In genomic region chr2:59613474-59614019, GRCm38 (mm10) we compare ENCODE assay signal across 7 mouse cellular contexts. TPM values are rescaled to one million over a fixed set of nuclear protein-coding genes. Genes with fewer than 3 reads are reported as not detected.
A peak's percentile ranks its signal among the peaks of the same experiment; 100 is the strongest.
DNase-seq lines count a peak whose midpoint lies in the region; ATAC-seq and TF ChIP-seq lines count a peak whose summit lies in the region.

No protein-coding gene starts in this region.

- H3K36me3 ChIP-seq in forebrain, postnatal 0 days (ENCODE audit: insufficient read depth) = no peaks in the 10 kb centered on the region
- H3K36me3 ChIP-seq in midbrain, embryonic 13.5 days = no peaks in the 10 kb centered on the region

- intact Hi-C loops in left cerebral cortex, postnatal 4 days (cut with DNase I) = no loop called here
- intact Hi-C loops in left cerebral cortex, postnatal 10 days (cut with DNase I) = loop anchor here (5.0 kb wide), 1 partner anchor 124 kb away; no protein-coding TSS in a partner anchor

- no peaks in the 10 kb centered on the region for H3K27me3 ChIP-seq in forebrain, postnatal 0 days (ENCODE audit: insufficient read depth, low read length)
- H3K27me3 ChIP-seq in midbrain, embryonic 13.5 days = peaks cover 62% of the 10 kb centered on the region

- peak overlapping the region; percentile 58 for H3K27ac ChIP-seq in brown adipose tissue, adult 24 weeks (replicated peaks; ENCODE audit: low read depth, low read length)
- H3K27ac ChIP-seq in forebrain, postnatal 0 days (ENCODE audit: low read depth, low read length) = no peak overlapping the region
- no peak overlapping the region for H3K27ac ChIP-seq in midbrain, embryonic 13.5 days

- no peaks in the 10 kb centered on the region for H3K9me3 ChIP-seq in forebrain, postnatal 0 days (ENCODE audit: low read length)
- no peaks in the 10 kb centered on the region for H3K9me3 ChIP-seq in midbrain, embryonic 13.5 days

- TF ChIP-seq CTCF in forebrain, postnatal 0 days (IDR thresholded peaks at IDR 0.05; ENCODE audit: low read depth) = no peak

- peak; percentile 13 for DNase-seq in left cerebral cortex, postnatal 4 days
- no peak for DNase-seq in left cerebral cortex, postnatal 10 days (ENCODE audit: extremely low spot score in 1 of 2, low spot score in 2 of 2)
- peak; percentile 37 for DNase-seq in forebrain, postnatal 0 days
- peak; percentile 51 to 55 for DNase-seq in kidney, postnatal 36 days

- H3K9ac ChIP-seq in forebrain, postnatal 0 days = peak overlapping the region; percentile 59
- peak overlapping the region; percentile 73 for H3K9ac ChIP-seq in midbrain, embryonic 13.5 days (replicated peaks)

- peak overlapping the region; percentile 100 for H3K4me2 ChIP-seq in forebrain, postnatal 0 days (ENCODE audit: low read depth)
- peak overlapping the region; percentile 88 for H3K4me2 ChIP-seq in midbrain, embryonic 13.5 days (replicated peaks)

- H3K4me3 ChIP-seq in brown adipose tissue, adult 24 weeks (ENCODE audit: insufficient read depth, low read depth, low read length) = peak overlapping the region; percentile 92
- H3K4me3 ChIP-seq in forebrain, postnatal 0 days (ENCODE audit: low read depth, low read length) = peak overlapping the region; percentile 67
- peak overlapping the region; percentile 65 for H3K4me3 ChIP-seq in midbrain, embryonic 13.5 days (replicated peaks)

- 5% methylated on average over 9 of the region's 9 CpGs for WGBS in forebrain, postnatal 0 days
- WGBS in midbrain, embryonic 13.5 days = 5% methylated on average over 9 of the region's 9 CpGs

- H3K4me1 ChIP-seq in brown adipose tissue, adult 24 weeks (ENCODE audit: control insufficient read depth, insufficient read depth, insufficient read length, low read length) = peaks cover 17% of the 10 kb centered on the region
- peaks cover 12% of the 10 kb centered on the region for H3K4me1 ChIP-seq in forebrain, postnatal 0 days (ENCODE audit: insufficient read depth)
- peaks cover 27% of the 10 kb centered on the region for H3K4me1 ChIP-seq in midbrain, embryonic 13.5 days (replicated peaks)

- no peak for ATAC-seq in forebrain, postnatal 0 days
- peak; percentile 34; the same call in 1 of the 2 replicates for ATAC-seq in midbrain, embryonic 13.5 days
- no peak for ATAC-seq in megakaryocyte progenitor cell, adult 5-6 weeks (replicated peaks; ENCODE audit: poor library complexity)

RNA-seq across cellular contexts. Expression of gene Tanc1, which starts 1.7 kb away (rescaled TPM):
- 10 to 100 TPM in 1 of 2 experiments, 1 to 10 TPM in 1; 9.4 to 10.8 TPM for total RNA-seq in left cerebral cortex, postnatal 4 days (2021)
- total RNA-seq in left cerebral cortex, postnatal 10 days (2021) = 10 to 100 TPM; 12.5 to 13.1 TPM
- polyA plus RNA-seq in brown adipose tissue, adult 24 weeks (2012; ENCODE audit: insufficient read depth, insufficient read length, missing spikeins) = 9.7 and 12.9 TPM in 2 replicates
- total RNA-seq in forebrain, postnatal 0 days (2014; rRNA removed) = 4.3 and 5.0 TPM in 2 replicates
- polyA plus RNA-seq in forebrain, postnatal 0 days (2015; fragmentation: Nextera tagmentation; extraction: Ambion mirVana) = 1.3 and 2.9 TPM in 2 replicates
- 5.1 and 5.5 TPM in 2 replicates for polyA plus RNA-seq in midbrain, embryonic 13.5 days (2015; fragmentation: Nextera tagmentation; extraction: Ambion mirVana)
- 5.4 and 7.4 TPM in 2 replicates for total RNA-seq in megakaryocyte progenitor cell, adult 5-6 weeks (2015)
- total RNA-seq in megakaryocyte progenitor cell, adult 5-6 weeks (2017) = 5.1 and 6.1 TPM in 2 replicates

Comparison
In these comparisons a context has a peak if more than half of its experiments do, and no peak if none do; other contexts are left out.
1. DNase-seq: peak in left cerebral cortex, postnatal 4 days (single experiment), forebrain, postnatal 0 days (single experiment) and kidney, postnatal 36 days (2 of 2); none in left cerebral cortex, postnatal 10 days (0 of 2).
2. Peak in every context shown above with its lines, with median percentiles within 50 percentile points of each other: H3K4me3 ChIP-seq.